Mouse (Mus musculus) hindbrain, embryonic 14.5 days (tissue): ENCODE results near the gene Ang5. TPM values are rescaled to one million over a fixed set of nuclear protein-coding genes. Genes with fewer than 3 reads are reported as not detected.

Source experiments
- polyA plus RNA-seq: library from polyadenylated mRNA; unstranded; fragments of >200 nt; fragmentation: Nextera tagmentation; extraction: Ambion mirVana; gene quantifications from 2 replicates; pipeline ENCODE4 v1.2.1, GENCODE M21; 2014

Gene Ang5
- polyA plus RNA-seq, 1 experiment from 2014 or later, result not detected

Other genes starting within 250 kb of the Ang5 start
- gene Gm16506, start 229.6 kb upstream of the Ang5 start, polyA plus RNA-seq, result not detected in 2 replicates
- not detected in 2 replicates for gene Gm6526, start 209.2 kb upstream of the Ang5 start, polyA plus RNA-seq
- gene Gm8180, start 172.3 kb upstream of the Ang5 start, polyA plus RNA-seq, result not detected in 2 replicates
- gene Ear1, start 81.6 kb upstream of the Ang5 start, polyA plus RNA-seq, result not detected in 2 replicates
- gene Ear10, start 33.5 kb upstream of the Ang5 start, polyA plus RNA-seq, result not detected in 2 replicates
- 6.7 and 8.6 TPM in 2 replicates for gene Gm8113, start 31.7 kb upstream of the Ang5 start, polyA plus RNA-seq
- gene Ang6, start 45.2 kb downstream of the Ang5 start, polyA plus RNA-seq, result not detected in 2 replicates
- gene Ear2, start 145.6 kb downstream of the Ang5 start, polyA plus RNA-seq, result not detected in 2 replicates
- gene Gm3327, start 166.8 kb downstream of the Ang5 start, polyA plus RNA-seq, result not detected in 2 replicates
- gene Gm8212, start 240.6 kb downstream of the Ang5 start, polyA plus RNA-seq, result not detected in 2 replicates